Mouse (Mus musculus) liver, adult 2 months (tissue): Measurements from ENCODE around the gene Kndc1.

ENCODE experiments used
- CTCF ChIP-seq: fragments of 200-500 bp; IDR thresholded peaks from 2 replicates; pipeline ENCODE4 v1.5.1; 2011; ENCODE audit warnings: low read depth, low read length, control low read depth
- POLR2A ChIP-seq: fragments of 200-500 bp; IDR thresholded peaks from 2 replicates; pipeline ENCODE4 v1.6.1; 2011; ENCODE audit warnings: low read length, control low read depth; ENCODE audit not compliant: insufficient read depth; ENCODE audit errors: extremely low read depth

- TF ChIP-seq CTCF (no peak), POLR2A (no peak)
Measured at GRCm38 (mm10) chr7:139984505-139984904, 90.0 kb downstream of the Kndc1 start.
